Mouse (Mus musculus): ENCODE results near the gene Ube2c.

The Ube2c gene

GRCm38 (mm10) chr2:164769258-164770037, at the start of gene Ube2c:
Gene Ube2c (plus strand): TSS chr2:164769898.
- DNase-seq (ENCODE audit: low read depth): peak; percentile 98

DNA sequence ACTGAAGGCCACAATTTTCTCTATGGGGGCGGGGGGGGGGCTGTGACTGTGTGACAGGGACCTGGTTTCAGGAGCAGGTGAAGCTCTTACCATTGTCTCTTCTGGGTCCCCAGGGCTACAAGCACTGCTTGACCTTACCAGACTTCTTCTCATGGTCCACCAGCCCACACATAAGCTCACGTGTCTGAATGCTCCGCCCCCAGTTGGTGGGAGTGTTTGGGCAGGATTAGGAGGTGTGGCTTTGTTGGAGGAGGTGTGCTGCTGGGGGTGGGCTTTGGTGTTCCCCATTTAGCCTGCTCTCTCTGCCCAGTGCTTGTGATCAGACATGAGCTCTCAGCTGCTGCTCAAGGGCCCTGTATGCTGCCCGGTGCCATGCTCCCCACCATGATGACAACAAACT, 46.4 kb upstream of the Ube2c start:
- no peak for DNase-seq (ENCODE audit: low read depth)

- no peak for DNase-seq (ENCODE audit: low read depth)
Measured at GRCm38 (mm10) chr2:164725895-164726619, 43.6 kb upstream of the Ube2c start.

- DNase-seq (ENCODE audit: low read depth): no peak
Measured at GRCm38 (mm10) chr2:164731719-164732118, 38.0 kb upstream of the Ube2c start.

GRCm38 (mm10) chr2:164733259-164733658, 36.4 kb upstream of the Ube2c start:
- no peak for DNase-seq (ENCODE audit: low read depth)

GRCm38 (mm10) chr2:164734839-164735238, 34.9 kb upstream of the Ube2c start:
- DNase-seq (ENCODE audit: low read depth): no peak

DNA sequence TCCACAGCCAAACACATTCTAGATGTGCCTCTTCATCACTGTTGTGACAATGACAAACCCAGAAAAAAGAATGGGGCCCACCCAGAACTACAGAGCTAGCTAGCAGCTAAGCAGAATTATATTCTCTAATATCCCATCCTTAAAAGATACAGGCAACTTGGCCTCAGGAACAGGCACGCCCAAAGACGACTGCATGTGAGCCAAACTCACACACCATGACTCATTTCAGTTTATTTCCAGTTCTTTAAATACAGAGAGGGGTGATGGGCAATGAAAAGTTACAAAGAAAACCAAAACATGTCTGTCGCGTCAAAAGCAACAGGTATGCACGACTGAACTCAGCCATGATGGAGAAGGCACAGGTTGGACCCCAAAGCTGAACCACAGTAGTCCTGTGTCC, 34.3 kb upstream of the Ube2c start:
- DNase-seq (ENCODE audit: low read depth): no peak

GRCm38 (mm10) chr2:164737377-164738090, 32.2 kb upstream of the Ube2c start:
- no peak for DNase-seq (ENCODE audit: low read depth)

DNA sequence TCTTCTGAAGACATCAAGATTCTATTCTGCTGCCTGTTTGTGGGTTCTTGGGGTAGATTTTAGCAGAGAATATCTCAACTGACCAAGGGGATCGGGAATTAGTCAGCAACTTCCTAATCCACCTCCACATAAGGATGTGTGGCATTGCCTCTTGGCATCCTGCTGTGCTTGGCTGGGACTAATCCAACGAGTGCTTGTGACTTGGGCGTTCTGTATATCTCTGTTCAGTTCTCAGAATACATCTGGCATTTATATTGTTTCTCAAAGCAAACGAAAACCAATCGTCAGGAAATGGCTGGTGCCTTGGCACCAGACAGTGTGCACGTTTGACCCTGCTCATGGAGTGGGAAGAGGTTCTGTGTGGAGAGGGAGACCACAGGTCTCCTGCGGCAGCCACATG, 29.8 kb upstream of the Ube2c start:
- no peak for DNase-seq (ENCODE audit: low read depth)

DNA sequence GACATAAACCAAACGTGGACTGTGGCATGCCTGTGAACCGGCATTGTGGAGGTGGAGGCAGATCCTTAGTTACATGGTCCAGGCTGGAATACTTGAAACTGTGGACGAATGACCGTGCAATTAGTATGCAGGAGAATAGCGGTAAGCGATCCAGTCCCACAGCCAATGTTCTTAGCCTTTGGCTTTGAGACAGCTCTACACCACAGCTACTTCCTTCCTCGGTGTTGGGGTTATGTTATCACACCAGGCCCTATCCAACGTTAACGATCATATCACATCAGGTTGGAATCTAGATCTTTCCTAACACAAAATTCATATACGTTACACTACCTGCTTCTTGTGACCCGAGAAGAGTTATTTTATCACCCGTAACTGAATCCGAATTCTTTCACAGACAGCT, 24.7 kb upstream of the Ube2c start:
- DNase-seq (ENCODE audit: low read depth): no peak

GRCm38 (mm10) chr2:164745843-164746479, 23.7 kb upstream of the Ube2c start, which contains the start of the genes Wfdc3 and Dnttip1:
Gene Wfdc3 (minus strand): TSS chr2:164745931.
Gene Dnttip1 (plus strand): TSS chr2:164745983.
- DNase-seq (ENCODE audit: low read depth): peak; percentile 84

DNA sequence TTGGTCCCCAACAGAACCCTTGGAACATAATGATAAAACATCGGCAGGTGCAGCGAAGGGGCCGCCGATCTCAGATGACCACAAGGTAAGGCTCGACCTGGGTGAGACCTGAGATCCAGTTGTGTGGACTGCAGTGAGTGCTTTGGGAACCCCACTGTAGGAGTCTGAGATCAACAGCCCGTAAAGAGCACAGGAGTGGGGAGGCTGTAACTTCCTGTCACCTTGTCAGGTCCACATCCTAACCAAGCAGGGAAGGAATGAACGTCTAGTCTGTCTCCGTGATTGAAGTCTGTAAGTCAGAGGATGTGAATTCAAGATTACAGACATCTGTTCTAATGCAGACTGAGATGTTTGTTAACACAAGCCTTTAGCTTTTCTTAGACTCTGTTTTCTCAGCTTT, 23.0 kb upstream of the Ube2c start:
- no peak for DNase-seq (ENCODE audit: low read depth)

DNA sequence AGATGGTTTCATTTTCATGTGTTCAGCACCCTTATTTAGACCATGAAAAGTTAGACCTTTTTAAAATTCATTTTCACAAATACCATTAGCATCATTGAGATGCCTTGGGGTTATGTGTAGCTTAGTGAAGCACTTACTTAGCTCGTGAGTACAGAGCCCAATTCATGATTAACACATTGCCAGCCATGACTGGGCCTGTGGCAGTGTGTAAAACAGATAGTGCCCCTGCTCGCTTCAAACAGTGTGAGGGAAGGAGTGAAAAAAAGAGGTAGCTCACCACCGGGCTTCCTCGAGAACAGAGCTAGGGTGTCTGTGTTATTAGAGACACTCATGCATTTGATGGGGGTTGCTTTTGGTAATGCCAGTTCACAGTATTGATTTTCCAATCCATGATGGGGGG, 21.5 kb upstream of the Ube2c start:
- DNase-seq (ENCODE audit: low read depth): no peak

- no peak for DNase-seq (ENCODE audit: low read depth)
Measured at GRCm38 (mm10) chr2:164748991-164749390, 20.7 kb upstream of the Ube2c start.

GRCm38 (mm10) chr2:164752454-164752853, 17.2 kb upstream of the Ube2c start:
- no peak for DNase-seq (ENCODE audit: low read depth)

- no peak for DNase-seq (ENCODE audit: low read depth)
Measured at GRCm38 (mm10) chr2:164754105-164754504, 15.6 kb upstream of the Ube2c start.

DNA sequence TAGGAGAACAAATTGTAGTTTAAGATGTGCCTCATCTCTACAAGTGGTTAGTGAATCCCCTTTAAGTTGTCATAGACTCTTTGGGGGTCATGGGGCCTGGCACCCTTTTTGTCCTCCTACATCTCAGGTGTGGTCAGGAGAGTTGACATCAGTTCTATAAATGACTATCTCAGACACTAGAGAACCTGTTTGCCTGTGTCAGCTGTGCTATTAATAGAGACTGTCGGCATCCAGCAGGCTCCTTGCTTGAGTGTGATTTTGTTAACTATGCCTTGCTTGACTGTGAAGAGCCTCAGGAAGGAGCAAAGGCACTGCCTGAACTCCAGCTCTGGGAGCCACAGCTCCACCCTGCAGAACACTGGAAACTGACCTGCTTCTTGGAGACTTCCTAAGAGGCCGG, 14.9 kb upstream of the Ube2c start:
- DNase-seq (ENCODE audit: low read depth): no peak

GRCm38 (mm10) chr2:164757841-164758240, 11.9 kb upstream of the Ube2c start:
- DNase-seq (ENCODE audit: low read depth): no peak

DNA sequence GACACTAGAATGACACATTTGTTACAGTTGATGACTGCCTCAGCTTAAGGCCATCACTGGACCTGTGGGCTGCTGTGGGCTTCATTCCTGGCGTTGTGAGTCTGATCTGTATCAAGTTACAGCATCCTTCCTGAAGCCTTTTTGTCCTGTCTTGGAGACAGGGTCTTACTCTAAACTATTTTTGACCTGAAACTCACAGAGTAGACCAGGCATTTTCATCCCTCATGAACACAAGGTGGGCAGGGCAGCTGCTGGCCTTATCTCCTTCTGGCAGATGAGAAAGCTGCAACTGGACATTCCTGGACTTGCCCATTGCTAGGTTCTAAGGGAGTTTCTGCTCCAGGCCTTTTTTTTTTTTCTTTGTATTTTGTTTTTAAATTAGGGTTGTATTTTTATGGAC, 11.0 kb upstream of the Ube2c start:
- DNase-seq (ENCODE audit: low read depth): no peak

- no peak for DNase-seq (ENCODE audit: low read depth)
Measured at GRCm38 (mm10) chr2:164760059-164760833, 9.5 kb upstream of the Ube2c start.

- DNase-seq (ENCODE audit: low read depth): no peak
Measured at GRCm38 (mm10) chr2:164761502-164761901, 8.2 kb upstream of the Ube2c start.
